Mouse (Mus musculus) forelimb bud, embryonic 11.5 days (tissue): Measurements from ENCODE around the gene Cyp27a1.
A peak's percentile ranks its signal among the peaks of the same experiment; 100 is the strongest.

Experiments used
- DNase-seq: peaks from one replicate; pipeline ENCODE4 v3.0.0-alpha.2; 2012; ENCODE audit warnings: low read depth, low spot score

Gene Cyp27a1

GRCm38 (mm10) chr1:74713099-74713858 lies at the start of gene Cyp27a1:
TSS of gene Cyp27a1 (plus strand) at chr1:74713574.
- peak; percentile 75 for DNase-seq

DNA sequence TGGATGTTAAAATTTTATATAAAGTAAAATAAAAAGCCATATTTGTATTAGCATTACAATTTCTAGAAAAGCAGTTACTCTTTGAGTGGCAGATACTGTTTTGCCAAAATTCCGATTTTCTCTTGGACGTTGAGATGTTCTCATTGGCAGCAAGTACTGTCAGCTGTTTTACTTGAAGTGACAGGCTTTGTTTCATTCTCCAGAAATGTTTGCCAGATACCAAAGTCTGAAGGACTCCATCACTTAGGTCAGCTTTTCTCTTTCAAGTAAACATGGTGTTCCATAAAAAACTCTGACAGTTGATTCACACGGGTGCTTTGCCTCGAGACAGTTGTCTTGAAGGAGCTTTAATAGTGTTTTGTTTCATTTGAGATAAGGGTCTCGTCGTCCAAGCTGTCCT lies 48.2 kb upstream of the Cyp27a1 start:
- DNase-seq: no peak

DNA sequence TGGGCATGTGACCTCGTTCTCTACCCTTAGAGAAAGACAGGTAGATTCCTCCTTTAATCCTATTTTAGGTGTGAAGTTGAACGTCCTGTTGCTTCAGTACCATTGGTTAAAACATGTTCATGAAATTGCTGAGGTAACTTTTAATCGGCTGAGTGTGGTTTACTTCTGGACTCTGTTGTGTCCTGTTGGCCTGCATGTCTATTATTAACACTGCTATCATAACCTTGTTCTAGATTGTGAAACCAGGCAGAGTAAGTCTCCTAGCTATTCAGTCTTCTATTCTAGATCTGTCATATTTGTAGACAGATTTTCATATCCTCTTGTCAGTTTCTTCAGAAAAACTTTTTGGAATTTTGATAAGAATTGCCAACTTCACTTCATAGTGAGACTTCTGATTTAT lies 45.0 kb upstream of the Cyp27a1 start:
- no peak for DNase-seq

DNA sequence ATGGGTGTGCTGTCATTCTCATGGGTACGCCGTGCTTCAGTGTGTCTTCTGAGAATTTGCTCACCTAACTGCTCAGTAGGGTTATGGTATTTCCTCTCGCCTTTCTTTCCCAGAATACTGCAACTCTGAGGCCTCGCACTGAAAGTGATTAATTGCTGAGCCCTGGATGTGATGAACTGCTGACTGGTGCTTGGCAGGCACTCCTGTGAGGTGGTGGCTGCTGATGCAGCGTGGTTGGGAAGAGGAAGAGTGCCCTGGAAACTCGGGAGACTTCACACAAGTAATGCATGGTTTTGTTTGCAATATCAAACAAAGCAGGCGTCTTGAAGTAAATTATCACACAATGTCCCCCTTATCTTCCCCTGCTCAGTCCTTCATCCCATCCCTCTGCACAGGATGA lies 40.6 kb upstream of the Cyp27a1 start:
- no peak for DNase-seq

DNA sequence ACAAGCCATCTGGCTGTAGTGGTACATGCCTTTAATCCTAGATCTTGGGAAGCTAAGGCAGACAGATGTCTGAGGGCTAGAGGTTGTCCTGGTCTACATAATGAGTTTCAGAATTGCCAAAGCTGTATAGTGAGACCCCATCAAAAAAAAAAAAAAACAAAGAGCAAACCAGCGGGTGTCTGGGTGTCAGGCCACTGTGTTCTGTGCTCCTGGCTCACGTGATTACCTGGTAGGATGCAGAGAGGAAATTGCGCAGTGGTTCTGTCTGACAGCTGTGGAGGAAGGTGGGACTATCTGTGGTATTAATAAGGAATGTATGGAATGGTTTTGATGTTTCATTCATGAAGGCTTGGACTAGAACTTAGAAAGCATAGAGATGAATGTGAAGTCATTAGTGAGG lies 36.5 kb upstream of the Cyp27a1 start:
- DNase-seq: no peak

- no peak for DNase-seq
These were observed 35.5 kb upstream of the Cyp27a1 start for GRCm38 (mm10) chr1:74677843-74678242.

DNA sequence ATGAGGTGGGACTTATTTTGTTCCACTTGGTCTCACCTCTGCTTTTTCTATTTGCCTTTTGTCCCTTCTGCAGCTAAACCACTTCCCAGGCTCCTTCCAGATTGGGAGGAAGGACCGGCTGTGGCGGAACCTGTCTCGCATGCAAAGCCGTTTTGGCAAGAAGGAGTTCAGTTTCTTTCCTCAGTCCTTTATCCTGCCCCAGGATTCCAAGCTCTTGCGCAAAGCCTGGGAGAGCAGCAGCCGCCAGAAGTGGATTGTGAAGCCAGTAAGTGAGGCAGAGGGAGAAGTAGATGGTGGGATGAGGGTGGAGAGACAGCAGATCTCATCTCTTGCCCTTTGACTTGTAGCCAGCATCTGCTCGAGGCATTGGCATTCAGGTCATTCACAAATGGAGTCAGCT lies 26.2 kb upstream of the Cyp27a1 start:
- DNase-seq: no peak

DNA sequence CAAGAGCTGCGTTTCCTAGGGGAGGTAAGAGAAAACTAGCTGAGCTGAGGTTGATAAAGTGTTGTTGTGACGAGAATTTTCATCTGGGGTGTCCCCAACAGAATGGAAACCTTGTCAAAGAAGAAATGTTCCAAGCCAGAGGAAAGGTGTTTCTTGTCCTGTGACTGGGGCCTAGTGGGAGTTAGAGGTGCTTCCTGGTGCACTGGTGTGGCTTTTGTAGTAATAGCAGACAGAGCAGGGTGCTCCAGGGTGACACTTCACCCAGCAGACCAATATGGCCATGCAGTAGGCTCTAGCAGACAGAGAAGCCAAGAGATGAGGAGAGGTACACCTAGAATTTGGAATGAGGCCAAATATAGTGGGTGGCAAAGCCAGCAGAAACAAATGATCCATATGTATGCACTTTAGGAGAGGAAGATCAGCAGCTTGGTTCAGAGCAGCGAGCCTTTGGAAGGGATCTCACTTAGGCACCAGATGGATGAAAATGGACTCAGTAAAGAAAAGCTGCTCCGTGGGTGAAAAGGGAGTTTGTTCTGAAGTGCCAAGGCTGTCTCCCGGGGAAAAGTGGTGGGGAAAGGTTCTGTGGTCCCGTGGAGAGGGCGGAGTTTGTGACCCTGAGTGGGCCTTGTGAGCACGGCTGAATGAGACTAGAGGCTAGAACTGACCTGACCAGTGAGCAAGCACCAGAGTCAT lies 19.3 kb upstream of the Cyp27a1 start:
- no peak for DNase-seq

- DNase-seq: no peak
These were observed 17.5 kb upstream of the Cyp27a1 start for GRCm38 (mm10) chr1:74695836-74696235.

- DNase-seq: no peak
These were observed 16.0 kb upstream of the Cyp27a1 start for GRCm38 (mm10) chr1:74697416-74697815.

GRCm38 (mm10) chr1:74698353-74698752 lies 15.0 kb upstream of the Cyp27a1 start:
- no peak for DNase-seq

DNA sequence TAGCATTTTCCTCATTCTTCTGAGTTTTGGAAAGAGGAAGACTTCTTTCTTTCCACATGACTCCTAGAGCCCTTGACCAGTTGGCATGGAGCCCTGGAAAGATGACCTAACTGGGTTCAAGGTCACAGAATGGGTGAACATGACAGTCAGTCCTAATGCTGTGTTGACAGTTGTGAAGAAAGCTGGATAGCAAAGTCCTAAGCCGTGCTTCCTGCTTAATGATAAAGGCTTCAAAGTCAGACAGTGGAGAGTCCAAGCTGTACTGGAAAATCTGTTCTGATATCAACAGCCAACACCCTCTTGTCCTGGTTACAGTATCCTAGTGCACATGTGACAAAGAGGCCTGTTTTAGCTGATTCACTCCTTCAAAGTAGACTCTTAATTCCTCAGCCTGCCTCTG lies 14.6 kb upstream of the Cyp27a1 start:
- DNase-seq: no peak

GRCm38 (mm10) chr1:74702142-74702553 lies 11.2 kb upstream of the Cyp27a1 start:
- no peak for DNase-seq

DNA sequence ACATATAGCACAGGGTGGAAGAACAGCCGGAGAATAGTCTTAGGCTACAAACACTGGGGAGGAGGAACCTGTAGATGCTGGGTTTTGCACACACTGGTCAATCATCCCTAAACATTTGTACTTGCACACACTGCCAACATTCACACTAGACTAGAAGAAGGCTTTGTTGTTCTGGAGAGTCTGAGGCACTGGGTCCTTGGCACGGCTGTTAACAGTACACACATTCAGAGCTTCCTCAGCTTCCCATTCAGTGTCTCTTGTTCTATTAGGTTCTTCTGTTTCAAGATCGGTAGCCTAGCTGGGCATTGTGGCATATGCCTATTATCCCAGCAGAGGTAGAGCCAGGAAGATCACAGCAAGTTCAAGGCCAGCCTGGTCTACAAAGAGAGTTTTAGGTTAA lies 9.2 kb upstream of the Cyp27a1 start:
- DNase-seq: no peak

DNA sequence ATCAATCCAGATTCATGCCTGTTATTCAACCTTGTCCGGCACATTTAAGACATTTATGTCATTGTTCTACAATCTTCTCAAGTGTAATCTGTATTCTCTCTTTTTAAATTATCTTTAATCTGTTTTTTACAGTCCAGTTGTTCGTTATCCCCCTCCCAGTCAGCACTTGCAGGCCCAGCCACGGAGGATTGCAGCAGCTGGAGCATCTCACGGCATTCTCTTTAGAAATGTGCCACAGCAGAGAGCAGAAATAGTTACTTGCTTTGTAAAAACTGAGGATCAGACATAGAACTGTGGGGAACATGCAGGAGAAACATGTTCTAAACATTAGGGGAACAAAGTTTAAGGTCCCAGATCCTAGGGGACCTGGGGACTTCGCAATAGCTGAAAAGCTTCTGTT lies 8.4 kb upstream of the Cyp27a1 start:
- DNase-seq: no peak

- DNase-seq: no peak
These were observed 3.8 kb upstream of the Cyp27a1 start for GRCm38 (mm10) chr1:74709566-74709965.

DNA sequence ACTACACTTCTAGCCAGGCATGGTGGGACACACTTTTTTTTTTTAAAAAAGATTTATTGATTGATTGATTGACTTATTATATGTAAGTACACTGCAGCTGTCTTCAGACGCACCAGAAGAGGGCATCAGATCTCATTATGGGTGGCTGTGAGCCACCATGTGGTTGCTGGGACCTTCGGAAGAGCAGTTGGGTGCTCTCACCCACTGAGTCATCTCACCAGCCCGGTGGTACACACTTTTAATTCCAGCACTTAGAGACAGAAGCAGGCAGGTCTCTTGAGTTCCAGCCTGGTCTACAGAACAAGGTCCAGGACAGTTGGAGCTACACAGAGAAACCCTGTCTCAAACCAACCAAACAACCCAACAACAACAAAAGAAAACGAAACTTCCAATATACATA lies 1.3 kb upstream of the Cyp27a1 start:
- DNase-seq: no peak

DNA sequence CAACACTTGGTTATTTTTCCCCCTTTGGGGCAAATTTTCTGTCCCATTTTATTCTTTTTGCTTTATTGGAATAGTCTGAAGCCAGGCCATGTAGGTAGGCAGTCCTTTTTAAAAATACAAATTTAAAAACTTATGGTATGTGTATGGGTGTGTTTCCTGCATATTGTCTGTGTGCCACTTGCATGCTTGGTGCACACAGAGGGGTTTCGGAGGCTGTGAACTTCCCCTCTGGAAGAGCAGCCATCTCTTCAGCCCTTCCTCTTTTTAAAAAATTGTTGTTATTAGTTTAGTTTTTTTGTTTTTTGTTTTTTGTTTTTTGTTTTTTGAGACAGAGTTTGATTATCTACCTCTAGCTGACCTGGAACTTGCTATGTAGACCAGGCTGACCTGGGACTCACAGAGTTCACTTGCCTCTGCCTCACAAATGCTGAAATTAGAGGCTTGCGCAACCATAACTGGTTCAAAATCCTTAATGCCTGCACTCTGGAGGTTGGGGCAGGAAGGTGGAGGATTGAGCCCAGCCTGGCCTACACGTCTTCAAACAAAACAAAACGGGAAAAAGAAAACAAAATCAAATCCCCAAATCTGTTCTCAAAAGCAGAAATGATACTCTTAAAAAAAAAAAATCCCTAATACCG lies 794 bp upstream of the Cyp27a1 start:
- DNase-seq: no peak

GRCm38 (mm10) chr1:74713859-74714730 lies 721 bp downstream of the Cyp27a1 start:
- DNase-seq: no peak

- no peak for DNase-seq
These were observed 1.6 kb downstream of the Cyp27a1 start for GRCm38 (mm10) chr1:74714967-74715366.

- peak; percentile 82 for DNase-seq
These were observed 2.1 kb downstream of the Cyp27a1 start for GRCm38 (mm10) chr1:74715468-74715867.

DNA sequence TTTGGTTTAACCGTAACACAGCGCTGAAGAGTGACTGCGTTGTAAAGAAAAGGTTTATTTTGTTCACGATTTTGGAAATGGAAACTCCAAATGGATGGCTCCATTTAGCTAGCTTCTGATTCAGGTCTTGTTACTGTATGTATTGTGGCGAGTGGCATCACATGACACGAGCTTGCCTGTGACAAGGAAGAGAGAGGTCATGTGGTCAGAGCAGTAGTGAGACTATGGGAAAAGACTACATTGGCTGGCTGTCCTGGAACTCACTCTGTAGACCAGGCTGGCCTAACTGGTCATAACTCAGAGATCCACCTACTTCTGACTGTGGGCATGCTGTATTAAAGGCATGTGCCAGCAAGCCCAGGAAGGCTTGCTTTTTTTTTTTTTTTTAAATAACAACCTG lies 2.5 kb downstream of the Cyp27a1 start:
- DNase-seq: no peak
